Mouse (Mus musculus) B cell, adult 2 months (primary cell): ENCODE measurements at regions not wholly inside any gene's neighbourhood (a gene's known extent, or its start where the extent isn't known, plus 50 kb on each side); places are given as distances from the start of the nearest gene placed in this dataset.

Experiments used
- DNase-seq, 2 experiments: peaks; one replicate each; pipeline ENCODE4 v3.0.0; 2022

DNA sequence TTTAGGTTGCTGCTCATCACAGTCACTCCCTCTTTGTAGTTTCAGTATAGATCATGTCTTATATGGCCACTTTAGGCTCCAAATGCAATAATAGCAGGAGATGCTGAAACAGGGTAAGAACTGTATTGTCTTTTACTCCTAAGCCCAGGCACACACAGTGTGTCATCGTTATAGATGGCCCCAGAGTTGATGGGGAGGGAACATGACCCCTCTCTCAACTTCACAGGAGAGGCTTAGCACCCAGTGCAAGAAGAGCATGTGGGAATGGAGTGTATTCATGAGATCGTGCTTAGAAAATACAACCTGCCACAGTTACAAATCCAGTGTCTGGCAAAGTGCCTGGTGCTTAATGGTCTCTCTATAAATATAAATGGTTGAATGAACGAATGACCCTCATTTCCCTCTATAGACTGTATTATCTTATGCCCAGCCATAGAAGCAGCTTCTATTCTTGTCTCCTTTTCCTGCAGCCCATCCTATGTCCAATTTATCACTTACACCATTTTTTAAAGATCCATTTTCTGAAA, 363.0 kb downstream of the Sorl1 start:
- no peak for DNase-seq

DNA sequence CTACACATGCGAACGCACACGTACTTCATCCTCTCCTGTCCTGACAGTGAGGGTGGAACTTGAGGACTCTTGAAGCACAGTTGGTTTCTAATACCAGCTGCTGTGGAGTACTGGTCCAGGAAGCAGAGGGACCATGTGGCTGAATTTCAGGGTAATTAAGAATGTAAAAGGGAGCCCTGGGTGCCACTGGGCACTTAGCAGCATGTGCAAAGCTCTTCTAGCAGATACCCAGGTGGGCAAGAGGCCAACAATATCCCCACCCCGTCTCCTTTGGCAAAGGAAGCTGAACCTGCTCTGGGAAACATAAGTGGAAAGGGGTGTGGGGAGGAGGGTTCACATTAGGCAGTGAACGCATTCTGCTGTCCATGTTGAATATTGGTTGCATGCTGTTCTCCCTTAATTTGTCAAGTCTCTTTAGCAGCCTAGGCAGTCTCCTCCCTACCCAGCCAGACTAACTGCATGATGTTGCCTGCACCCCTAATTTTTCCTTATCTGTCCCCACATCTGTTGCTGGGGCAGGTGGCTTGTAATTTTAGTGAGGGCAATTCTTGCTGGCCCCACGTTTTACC, 369.6 kb downstream of the Sorl1 start:
- DNase-seq = no peak

DNA sequence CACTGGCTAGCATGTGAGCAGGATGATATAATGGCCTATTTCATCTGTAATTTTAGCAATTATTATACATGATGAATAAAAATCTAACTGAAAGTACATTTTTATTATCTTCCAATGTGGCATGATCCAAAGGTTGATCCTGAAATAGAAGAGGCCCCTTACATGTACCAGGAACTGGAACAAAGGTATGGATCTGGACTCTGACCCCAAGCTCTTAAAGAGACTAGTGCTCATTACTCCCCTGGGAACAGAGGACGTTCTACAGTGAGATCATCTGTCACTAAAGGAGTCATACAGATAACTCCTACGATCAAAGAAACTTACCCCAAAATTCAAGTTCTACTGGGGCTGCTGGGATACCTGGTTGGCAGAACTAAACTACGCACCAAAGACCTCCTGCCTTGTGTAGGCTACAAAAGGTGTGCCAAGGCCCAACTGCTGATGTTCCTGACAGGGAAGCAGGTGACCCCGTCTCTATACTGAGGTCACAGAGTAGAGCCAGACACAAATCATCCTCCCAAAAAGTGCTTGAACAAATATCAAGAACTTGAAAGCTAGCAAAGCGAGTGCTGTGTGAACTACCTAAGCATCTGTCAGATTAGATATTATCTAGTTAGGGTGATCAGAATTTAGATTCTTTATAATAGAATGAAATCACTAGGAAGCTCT, 378.0 kb downstream of the Sorl1 start:
- DNase-seq = no peak

DNA sequence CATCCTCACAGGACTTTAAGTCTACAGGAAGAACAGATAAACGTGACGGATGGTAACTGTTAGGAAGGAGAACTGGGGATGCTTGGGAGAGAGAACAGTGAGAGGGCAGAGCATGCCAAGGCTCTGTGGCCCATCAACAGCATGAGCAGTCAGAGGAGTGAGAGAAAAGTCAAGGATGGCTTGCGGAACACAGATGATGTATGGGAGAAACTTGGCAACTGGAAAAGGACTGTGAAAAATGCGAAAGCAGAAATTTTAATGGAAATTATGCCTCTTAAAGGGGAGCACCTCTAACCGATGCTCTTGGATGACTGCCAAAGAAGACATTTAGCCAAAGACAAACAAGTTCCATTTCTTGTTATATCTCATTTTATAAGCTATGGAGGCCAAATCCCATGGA, 382.6 kb downstream of the Sorl1 start:
- no peak for DNase-seq

DNA sequence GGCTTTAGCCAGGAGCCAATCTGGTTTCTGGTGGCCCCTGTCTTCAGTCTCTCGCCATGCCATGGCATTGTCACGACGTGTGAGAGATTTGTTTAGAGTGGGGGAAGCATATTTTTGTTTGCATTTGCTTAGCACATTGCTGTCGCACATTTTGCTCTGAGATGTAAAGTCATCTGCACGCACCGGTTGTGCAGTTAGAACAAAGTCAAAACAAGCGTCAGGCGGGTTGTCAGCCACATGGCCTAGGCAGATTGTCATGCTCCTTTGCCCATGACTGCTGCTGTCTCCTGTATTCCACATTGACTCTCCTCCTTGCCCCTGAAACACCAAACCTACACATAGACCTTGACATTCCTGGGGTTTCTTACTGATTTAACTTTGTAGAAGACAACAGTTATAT, 383.6 kb downstream of the Sorl1 start:
- no peak for DNase-seq

DNA sequence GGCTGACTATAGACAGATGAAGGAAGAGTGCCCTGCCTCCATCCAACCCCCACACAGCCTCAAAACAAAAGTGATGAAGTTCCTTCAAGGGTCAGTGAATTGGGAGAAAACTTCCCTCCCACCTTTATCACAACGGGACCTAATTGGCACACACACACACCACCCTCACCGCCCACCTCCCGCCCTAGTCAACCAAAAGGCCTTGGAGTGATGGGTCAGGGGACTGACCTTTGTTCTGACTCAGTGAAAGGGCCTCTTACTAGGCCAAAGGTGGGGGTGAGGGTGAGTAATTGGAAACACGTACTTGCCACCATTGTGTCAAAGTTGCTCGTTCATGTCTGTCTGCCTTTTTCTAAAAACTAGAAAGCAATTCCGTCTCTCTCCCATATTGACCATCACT, 386.4 kb downstream of the Sorl1 start:
- DNase-seq = no peak

DNA sequence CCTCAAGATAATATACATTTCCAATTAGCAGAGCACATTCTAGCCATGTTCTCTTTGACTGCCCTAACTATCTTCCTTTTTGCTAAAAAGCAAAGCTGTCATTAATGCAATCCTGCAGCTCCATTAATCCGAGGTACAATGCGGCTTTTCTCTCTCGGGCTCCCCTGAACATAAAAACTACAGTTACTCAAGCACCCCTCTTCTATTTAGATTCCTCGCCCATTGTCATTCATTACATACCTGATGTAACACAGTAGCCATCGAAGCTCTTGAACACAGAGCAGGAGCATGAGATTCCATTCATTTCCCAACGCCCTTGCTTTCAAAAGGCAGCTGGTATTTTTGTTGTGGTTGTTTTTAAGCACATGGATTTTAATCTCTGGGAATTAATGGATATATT, 387.2 kb downstream of the Sorl1 start:
- DNase-seq = no peak

DNA sequence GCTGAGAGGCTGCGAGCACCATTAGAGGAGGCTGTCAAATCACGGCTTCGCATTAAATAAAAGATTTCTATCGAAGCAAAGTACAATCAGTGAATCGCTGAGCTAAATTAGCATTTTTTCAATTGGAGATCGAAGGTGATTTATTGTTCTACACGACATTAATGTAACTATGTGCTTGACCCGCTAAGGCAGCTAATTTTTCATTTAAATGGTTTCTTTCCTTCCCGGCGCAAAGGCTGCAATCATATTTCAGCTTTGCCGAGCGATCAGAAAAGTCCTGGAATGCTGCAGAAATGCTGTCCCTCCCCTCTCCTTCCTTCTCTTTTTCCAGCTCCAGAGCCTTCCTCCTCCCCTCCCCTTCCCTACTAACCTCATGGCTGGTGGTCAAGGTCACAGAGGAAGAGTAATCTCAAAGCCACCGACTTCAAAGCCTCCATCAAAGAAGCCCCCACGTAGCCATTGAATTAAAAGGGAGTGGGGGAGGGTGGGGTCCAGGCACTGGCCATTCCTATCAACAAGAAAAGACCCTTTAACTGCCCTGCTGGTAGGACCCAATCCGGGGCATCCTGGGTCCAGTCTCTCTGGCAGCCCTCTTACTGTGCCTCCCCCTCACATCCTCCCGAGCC, 387.8 kb downstream of the Sorl1 start:
- DNase-seq = no peak

DNA sequence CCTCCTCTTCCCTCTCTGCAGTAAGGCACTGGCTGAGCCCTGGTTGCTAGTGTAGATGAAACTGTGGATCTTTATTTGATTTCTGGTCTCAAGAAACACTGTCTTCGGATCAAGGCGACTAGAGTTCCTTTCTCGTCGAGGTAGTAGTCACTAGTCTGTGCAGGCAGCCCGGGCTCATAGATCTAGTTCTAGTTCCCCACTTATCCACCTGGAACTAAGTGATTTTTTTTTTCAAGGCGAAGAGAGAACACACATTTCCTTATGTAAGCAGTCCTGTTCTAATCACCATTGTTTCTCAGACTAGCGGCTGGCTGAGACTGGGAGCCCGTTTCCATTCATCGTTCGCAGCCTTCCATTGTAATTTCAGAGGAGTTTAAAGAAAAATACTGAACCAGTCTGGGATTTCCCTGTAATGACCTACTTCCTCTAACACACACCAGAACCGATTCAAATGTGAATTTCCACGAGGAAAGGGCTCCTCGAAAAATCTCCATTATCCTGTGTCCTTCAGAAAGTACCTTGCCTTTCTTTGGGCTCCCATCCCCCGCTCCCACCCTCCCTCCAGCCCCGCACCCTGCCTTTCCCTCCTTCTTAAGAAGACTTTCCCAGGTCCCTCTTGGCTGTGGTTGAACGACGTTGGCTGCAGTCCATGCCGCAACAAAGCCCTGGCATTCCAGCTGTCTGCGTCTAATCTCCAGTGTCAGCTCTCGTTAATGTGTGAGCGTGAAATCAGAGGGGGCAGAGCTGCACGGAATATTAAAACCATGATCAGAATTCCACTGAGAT, 388.5 kb downstream of the Sorl1 start:
- DNase-seq = no peak

DNA sequence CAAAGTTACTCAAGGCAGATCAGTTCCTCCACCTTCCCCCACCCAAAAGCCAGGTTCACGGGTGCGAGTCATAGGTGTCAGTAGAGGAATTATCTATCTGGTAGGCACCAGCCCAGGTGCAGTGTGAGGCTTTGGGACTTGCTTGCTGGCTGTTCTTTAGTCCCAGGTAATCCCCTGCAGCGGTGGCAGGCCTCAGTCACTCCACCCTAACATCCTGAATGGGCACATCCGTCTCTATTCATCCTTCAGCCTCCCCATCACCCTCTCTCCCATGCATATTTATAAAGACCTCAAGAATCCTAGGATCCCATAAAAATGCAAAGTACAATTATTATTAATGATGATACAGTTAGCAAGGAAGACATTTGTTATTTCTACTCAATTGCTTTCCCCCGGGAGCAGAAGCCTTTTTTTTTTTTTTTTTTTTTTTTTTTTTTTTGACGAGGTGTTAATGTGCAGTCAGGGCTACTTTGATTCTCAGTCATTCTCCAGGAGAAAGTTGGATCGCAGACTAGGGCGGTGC, 389.1 kb downstream of the Sorl1 start:
- no peak for DNase-seq

DNA sequence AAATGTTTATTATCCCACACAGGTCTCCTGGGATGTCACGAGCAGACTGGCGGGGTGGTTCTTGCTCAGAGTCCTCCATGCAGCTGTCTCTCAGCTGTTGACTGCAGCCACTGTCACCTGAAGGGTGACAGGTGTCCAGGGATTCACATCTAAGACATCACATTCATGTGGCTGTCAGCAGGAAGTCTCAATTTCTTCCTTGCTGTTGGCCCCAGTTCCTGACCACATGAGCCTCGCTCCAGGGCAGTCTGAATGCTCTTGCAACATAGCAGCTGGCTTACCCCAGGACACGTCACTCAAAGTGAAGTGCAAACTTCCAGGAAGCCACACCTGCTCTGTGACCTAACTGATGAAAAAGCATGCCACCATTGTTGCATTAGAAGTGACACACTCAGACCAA, 402.5 kb downstream of the Sorl1 start:
- no peak for DNase-seq

DNA sequence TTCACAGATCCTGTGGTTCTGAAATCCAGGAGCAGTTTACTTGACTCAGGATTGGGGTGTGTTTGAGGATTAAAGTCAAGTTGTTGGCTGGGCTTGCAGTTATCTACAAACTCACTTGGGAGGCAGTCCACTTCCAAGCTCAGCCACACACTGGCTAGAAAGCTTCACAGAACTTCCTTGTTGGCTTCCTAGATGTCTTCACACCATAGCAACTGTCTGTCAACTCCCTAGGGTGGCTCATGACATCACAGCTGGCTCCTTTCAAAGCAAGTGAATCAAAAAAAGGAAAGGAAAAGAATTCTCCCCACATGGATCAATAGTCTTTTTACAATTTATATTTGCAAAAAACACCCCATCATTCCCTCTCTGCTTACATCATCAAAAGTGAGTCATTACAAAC, 408.9 kb downstream of the Sorl1 start:
- no peak for DNase-seq

DNA sequence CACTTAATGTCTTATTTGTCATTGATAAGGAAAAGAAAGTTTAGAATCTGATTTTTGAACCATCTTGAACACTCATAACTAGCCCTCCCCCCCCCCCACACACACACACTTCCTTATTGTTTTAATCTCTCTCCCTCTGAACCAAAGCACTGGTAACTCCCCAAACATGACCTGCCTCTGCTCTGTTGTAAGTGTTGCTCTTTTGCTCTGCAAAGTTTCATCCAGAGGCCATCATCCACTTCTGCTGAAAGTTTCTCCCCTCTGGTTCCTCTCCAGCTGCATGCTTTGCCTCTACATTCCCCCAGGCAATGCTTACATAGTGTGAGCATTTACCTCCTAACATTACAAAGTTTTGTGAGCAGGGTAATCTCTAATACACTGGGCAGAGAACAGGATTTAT, 418.1 kb downstream of the Sorl1 start:
- no peak for DNase-seq

DNA sequence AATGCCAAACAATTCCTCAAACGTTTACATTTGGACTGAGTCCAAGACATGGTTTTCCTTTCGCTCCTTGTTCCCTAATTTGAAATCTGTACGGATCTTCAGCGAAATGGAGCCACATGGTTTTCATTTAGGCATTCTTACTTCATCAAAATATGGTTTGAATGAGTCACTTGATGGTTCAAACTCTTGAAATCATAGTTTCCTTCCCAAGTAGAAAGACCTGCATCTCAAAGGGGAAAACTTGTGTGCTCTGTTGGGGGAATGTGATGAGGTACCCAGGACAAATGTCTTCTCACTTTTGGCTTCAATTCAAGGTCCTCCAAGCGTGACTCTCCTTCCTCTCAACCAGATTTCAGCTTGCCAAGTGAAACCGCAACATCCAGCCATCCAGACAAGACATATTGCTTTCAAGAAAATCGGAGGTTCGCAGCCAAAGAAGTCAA, 418.6 kb downstream of the Sorl1 start:
- DNase-seq = no peak

DNA sequence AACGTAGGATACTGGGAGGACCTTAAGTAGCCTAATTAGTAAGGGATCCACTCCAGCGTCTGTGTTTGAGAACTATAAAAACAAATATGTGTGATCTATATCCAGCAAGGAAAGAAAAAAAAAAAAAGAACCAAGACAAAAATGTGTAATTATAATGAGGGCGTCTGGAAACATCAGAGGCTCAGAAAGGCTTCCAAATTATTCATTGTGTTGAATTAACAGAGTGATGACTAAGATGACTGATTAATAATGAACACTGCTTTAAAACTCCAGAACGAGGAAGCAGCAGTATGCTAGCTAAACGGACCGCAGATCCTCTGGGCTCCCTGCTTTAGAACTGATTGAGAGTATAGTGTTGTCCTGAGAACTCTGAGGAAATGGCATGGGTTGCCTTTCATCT, 421.0 kb downstream of the Sorl1 start:
- DNase-seq = no peak

DNA sequence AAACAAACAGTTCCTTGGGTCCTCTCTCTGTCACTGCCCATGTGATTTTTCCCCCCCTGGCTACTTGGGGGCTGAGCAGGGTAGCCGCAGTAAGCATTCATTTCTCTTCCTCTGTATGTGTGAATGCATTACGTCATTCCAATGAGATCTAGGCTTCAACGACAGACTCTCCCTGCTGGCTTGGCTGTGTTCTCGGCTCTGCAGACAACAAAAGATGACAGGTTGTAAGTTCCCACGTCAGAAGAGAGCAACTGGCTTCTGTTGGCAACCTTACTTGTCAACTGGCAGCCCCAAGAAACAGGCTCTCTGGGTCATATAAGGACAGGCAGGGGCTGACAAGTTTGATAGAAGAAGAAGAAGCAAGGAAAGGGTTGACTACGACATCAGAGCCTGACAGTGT, 423.4 kb downstream of the Sorl1 start:
- no peak for DNase-seq

DNA sequence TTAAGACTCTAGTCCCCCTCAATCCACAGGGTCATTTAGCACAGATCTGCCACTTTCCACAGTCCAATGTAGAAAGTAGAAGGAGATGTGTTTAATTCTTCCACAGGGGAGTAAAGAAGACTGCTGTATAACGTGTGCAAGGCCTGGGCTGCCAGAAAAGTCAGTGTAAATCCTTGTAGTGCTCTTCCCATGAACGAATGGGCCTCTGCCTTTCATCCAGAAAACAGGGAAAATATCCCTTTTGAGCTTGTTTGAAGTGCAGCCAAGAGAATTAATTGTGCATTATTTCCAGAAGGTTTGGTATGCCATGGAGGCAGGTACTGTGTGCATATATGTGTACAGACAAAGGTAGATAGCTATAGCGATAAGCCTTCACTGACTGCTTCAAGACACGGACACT, 425.1 kb downstream of the Sorl1 start:
- no peak for DNase-seq

DNA sequence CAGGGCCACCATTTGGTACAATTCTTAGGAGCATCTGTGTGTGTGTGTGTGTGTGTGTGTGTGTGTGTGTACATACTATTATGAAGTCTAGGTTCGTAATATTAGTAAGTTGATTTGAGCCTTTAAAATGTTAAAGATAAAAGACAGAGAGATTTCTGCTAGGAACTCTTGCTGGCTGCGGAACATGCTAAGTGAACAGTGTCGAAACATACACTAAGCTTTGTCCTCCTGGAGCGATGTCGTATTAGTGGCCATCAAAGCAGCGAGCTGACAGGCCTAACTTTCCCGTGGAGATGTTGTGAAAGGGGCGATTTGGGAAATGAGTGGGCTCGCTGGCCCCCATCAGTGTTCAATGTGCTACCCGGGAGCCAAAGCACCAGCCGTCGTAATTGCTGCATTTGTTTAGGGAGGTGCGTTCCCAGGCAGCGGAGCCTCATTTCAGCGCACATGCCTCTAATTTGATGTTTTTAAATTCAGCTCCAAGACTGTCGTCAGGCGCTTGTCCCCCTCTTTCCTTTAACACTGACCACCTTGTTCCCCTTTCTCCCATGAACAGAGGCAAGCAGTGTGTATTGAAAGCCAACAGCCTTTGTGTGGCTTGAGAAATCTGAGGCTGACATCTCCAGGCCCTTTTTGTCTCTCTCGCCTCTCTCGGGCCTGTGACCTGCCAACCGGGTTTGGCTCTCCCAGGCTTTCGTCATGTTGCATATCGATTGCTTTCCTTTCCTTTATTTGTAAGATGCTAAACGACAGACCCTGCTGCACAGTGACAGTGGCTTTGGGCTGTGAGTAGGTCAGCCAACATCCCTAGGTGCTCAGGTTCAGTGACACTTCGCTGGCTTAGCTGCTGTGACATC, 426.3 kb downstream of the Sorl1 start:
- no peak for DNase-seq

DNA sequence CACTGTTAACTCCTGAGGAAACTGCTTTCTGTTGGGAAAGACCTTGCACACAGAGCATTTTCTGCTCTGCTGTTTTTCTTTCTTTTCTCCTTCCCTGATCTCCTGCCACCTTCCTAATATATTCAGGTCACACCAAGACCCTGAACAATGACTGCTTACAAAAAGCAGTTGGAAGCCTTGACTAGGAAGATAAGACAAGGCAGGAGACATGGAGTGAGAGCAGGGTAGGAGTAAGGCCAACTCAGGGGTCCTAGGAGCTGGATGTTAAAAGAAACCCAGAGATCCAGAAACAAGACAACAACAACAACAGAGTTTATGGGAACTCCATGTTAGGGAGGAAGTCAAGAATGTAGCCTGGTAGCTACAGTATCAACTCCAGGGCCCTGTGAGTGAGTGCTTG, 426.9 kb downstream of the Sorl1 start:
- DNase-seq = no peak

DNA sequence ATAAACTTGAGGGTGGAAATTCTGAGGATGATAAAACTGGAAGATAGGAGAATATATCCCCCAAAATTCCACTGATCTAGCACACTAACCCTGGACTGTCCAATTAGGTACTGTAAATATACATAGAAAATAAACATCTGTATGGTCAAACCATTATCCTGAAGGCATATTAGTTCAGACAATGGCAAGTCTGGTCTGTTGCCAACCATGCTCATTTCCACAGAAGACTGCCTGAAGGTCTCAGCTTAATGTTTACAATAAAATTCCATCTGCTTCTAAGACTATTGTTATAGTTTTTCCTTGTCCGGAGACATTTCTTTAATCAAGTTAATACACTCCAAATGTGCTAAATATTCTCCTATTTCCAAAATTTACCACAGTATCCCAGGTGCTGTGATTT, 441.2 kb downstream of the Sorl1 start:
- DNase-seq = no peak

DNA sequence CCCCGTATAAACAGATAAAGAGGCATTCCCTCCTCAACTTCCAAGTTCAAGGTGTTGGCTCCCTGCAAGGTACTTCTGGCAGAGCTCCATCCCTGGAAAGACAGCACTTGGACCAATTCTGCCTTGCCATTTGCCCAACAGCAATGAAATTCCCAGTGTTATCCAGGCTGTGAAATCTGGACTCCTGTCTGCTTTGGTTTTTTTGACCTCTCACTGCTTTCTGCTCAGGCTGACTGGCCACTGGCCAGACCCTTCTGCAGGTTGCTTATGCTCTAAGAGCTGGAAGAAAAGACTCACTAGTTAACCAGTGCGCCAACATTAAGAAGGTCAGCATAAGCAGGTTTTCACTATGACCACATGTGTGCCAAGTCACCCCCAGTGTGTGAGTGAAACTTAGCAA, 448.4 kb downstream of the Sorl1 start:
- DNase-seq = no peak

DNA sequence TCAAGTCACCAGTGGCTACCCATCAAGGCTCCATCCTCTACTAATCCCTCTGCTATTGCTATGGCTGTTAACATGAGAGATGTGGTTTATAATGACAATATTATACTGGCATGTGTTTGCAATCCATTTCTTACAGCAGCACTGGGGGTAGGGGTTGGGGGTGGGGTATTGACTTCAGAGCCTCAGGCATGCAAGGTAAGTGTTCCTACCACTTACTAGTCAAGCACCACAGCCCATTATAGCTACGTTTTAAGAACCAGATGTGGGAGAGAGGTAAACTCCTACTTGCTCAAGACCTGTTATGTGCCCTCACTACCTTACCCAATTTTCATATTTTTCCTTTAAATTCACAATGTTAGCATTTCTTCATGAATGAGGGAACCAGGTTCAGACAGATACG, 451.1 kb downstream of the Sorl1 start:
- DNase-seq = no peak

DNA sequence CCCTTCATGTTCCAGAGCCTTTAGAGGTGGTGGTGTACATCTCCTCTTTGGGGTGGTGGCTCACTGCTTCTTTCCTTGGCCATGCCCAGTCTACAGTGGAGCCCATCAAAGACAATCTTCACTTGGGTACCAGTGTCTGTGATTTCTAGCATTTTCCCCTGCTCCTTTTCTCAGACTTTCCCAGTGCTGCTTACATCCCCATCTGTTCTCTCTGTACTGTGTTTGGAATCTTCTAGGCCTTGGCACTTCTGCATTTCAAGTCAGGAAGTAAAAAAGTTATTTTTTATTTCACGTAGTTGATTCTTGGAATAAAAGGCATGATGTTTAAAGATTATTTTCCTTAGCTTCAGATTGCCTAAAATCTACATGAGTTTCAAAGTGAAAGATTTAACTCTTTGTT, 455.4 kb downstream of the Sorl1 start:
- DNase-seq = no peak
